Mouse (Mus musculus): ENCODE measurements around the gene Zkscan14.

DNA sequence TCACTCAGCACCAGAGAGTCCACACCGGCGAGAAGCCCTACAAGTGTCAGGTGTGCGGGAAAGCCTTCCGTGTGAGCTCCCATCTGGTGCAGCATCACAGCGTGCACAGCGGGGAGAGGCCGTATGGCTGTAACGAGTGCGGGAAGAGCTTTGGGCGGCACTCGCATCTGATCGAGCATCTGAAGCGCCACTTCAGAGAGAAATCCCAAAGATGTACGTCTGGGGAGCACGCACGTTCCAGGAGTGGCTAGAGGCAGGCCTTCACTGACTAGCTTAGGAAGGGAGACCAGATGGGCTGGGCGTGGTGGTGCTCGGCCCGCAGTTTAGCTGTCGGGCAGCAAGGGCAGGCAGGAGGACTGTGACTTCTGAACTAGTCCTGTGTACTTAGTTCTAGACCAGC, 17.0 kb upstream of the Zkscan14 start:
- no peak for TF ChIP-seq CTCF (IDR thresholded peaks at IDR 0.05; ENCODE audit: low read depth)
- TF ChIP-seq EP300 (IDR thresholded peaks at IDR 0.05; ENCODE audit: low read depth): no peak
